ENCODE assay signal across 9 mouse cellular contexts in the genomic region with DNA sequence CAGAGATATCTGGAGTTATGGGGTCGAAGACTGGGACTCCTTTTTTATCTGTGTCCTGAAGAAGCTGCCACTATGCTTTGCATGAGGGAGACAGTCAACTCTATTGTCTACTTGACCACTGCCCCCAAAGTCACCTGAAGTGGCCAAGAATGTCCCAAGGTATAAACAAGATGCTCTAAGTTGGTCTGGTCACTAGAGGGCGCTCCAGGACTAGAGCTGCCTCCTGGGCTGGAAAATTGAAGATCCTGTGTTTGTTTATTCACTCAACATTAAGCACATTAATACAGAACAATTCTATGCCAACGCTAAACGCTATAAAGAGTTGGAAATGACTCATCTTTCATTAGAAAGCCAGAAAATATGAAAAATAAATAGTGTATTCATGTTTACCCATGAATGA. TPM values are rescaled to one million over a fixed set of nuclear protein-coding genes. Genes with fewer than 3 reads are reported as not detected.
DNase-seq lines count a peak whose midpoint lies in the region; ATAC-seq and TF ChIP-seq lines count a peak whose summit lies in the region.
"Had no signal": no experiment of that assay in that cellular context is flagged by ENCODE, and none has a peak within 500 bp of the region (broad histone marks: within the 10 kb centered on the region; RNA-seq: fewer than 3 reads in every experiment).

No protein-coding gene starts in this region.

- in situ Hi-C loops in ES-E14 (cut with MboI; ENCODE audit: low sequenced_read_pairs in 2 of 2, unreplicated experiment in 2 of 2), result no loop called here

- ATAC-seq in cerebellum, adult (ENCODE audit: insufficient number of reproducible peaks, low FRiP score, low TSS enrichment), result peak; percentile 41; the same call in 1 of the 2 replicates
- ATAC-seq in erythroid progenitor cell, adult 5-6 weeks (replicated peaks; ENCODE audit: low FRiP score, poor library complexity, severe bottlenecking), result no peak

- H3K9me3 ChIP-seq in ES-E14 (ENCODE audit: control insufficient read depth, insufficient read depth, low read depth, low read length), result no peaks in the 10 kb centered on the region
- H3K9me3 ChIP-seq: hindbrain, embryonic 15.5 days had no signal

- no peak overlapping the region for H3K4me3 ChIP-seq in ES-E14 (ENCODE audit: insufficient read depth in 1 of 2, low read depth in 1 of 2, low read length in 2 of 2, poor library complexity in 1 of 2, severe bottlenecking in 1 of 2)
- H3K4me3 ChIP-seq: hindbrain, embryonic 15.5 days had no signal

- peak; percentile 75 for DNase-seq in B cell, adult 2 months
- peak; percentile 56 for DNase-seq in ES-E14 (ENCODE audit: low read depth, low spot score)
- peak; percentile 75 to 81 for DNase-seq in frontal cortex, postnatal 36 days (ENCODE audit: low spot score in 2 of 2)
- DNase-seq in kidney, postnatal 14 days, result peak; percentile 76
- peak; percentile 42 to 61 for DNase-seq in lung, adult 18-20 months
- DNase-seq in right cerebral cortex, postnatal 10 days (ENCODE audit: low spot score in 2 of 2), result peak; percentile 56 to 77

- no peak overlapping the region for H3K9ac ChIP-seq in ES-E14 (ENCODE audit: insufficient read depth, low read depth, low read length, poor library complexity, severe bottlenecking)
- H3K9ac ChIP-seq: hindbrain, embryonic 15.5 days had no signal

- H3K36me3 ChIP-seq in ES-E14 (ENCODE audit: control insufficient read depth, insufficient read depth, low read length, poor library complexity, severe bottlenecking), result no peaks in the 10 kb centered on the region
- H3K36me3 ChIP-seq: hindbrain, embryonic 15.5 days had no signal

- H3K4me1 ChIP-seq in ES-E14 (ENCODE audit: control insufficient read depth in 2 of 2, insufficient read depth in 2 of 2, low read length in 2 of 2, poor library complexity in 1 of 2), result peaks cover 2 to 3% of the 10 kb centered on the region in 2 experiments; a peak in 1 of 4 replicates

- H3K27ac ChIP-seq in ES-E14 (ENCODE audit: insufficient read depth, low read depth, low read length, poor library complexity, severe bottlenecking), result no peak overlapping the region
- H3K27ac ChIP-seq: hindbrain, embryonic 15.5 days had no signal

TF ChIP-seq in ES-E14, 5 proteins besides CTCF, POLR2A, EP300 and RAD21:
- TF ChIP-seq ZNF384 (IDR thresholded peaks at IDR 0.05; ENCODE audit: low read depth, low read length) (no peak), CHD2 (IDR thresholded peaks at IDR 0.05; ENCODE audit: low read depth, low read length) (no peak), ZC3H11A (IDR thresholded peaks at IDR 0.05; ENCODE audit: borderline replicate concordance, low read depth, low read length) (no peak), MAFK (IDR thresholded peaks at IDR 0.05; ENCODE audit: insufficient read depth, low read depth, low read length) (no peak), HCFC1 (IDR thresholded peaks at IDR 0.05; ENCODE audit: borderline replicate concordance, insufficient read depth, low read length) (no peak)

RNA-seq across cellular contexts. Expression of gene Cym, which starts 15.5 kb away (rescaled TPM):
- not detected in 2 replicates for total RNA-seq in ES-E14 (2012; rRNA removed)
- not detected in 2 replicates for total RNA-seq in erythroid progenitor cell, adult 5-6 weeks (2015; ENCODE audit: low replicate concordance)
- not detected in 2 replicates for total RNA-seq in erythroid progenitor cell, adult 5-6 weeks (2017; ENCODE audit: low replicate concordance)

RNA-seq across cellular contexts. Expression of gene Kcna10, which starts 23.1 kb away (rescaled TPM):
- total RNA-seq in ES-E14 (2012; rRNA removed), result not detected in 2 replicates
- total RNA-seq in erythroid progenitor cell, adult 5-6 weeks (2015; ENCODE audit: low replicate concordance), result not detected in 2 replicates
- total RNA-seq in erythroid progenitor cell, adult 5-6 weeks (2017; ENCODE audit: low replicate concordance), result not detected in 2 replicates

RNA-seq across cellular contexts. Expression of gene A630076J17Rik, which starts 24.4 kb away (rescaled TPM):
- not detected in 2 replicates for total RNA-seq in ES-E14 (2012; rRNA removed)
- not detected in 2 replicates for total RNA-seq in erythroid progenitor cell, adult 5-6 weeks (2015; ENCODE audit: low replicate concordance)
- not detected in 2 replicates for total RNA-seq in erythroid progenitor cell, adult 5-6 weeks (2017; ENCODE audit: low replicate concordance)

RNA-seq across cellular contexts. Expression of gene Prok1, which starts 33.5 kb away (rescaled TPM):
- total RNA-seq in ES-E14 (2012; rRNA removed), result 0.05 TPM in 1 of 2 replicates, not detected in the other
- not detected in 2 replicates for total RNA-seq in erythroid progenitor cell, adult 5-6 weeks (2015; ENCODE audit: low replicate concordance)
- total RNA-seq in erythroid progenitor cell, adult 5-6 weeks (2017; ENCODE audit: low replicate concordance), result not detected in 2 replicates
